Mouse (Mus musculus) c-Kit-positive CD71-positive TER-119-positive erythroid progenitor cells, embryonic 14.5 days (primary cell): ENCODE measurements around the gene Vps45.

Source experiments
- DNase-seq: peaks from one replicate; pipeline ENCODE4 v3.0.0-alpha.2; 2013; ENCODE audit warnings: low spot score

The Vps45 gene

GRCm38 (mm10) chr3:96038156-96038555 lies 20.1 kb downstream of the Vps45 start:
- no peak for DNase-seq

GRCm38 (mm10) chr3:96036796-96037195 lies 21.5 kb downstream of the Vps45 start:
- no peak for DNase-seq

- DNase-seq = no peak
Measured at GRCm38 (mm10) chr3:96033046-96033445, 25.2 kb downstream of the Vps45 start.

- no peak for DNase-seq
Measured at GRCm38 (mm10) chr3:96032652-96033017, 25.6 kb downstream of the Vps45 start.

- DNase-seq = no peak
Measured at GRCm38 (mm10) chr3:96031991-96032651, 26.1 kb downstream of the Vps45 start.

GRCm38 (mm10) chr3:96029766-96030165 lies 28.5 kb downstream of the Vps45 start:
- no peak for DNase-seq

- DNase-seq = no peak
Measured at GRCm38 (mm10) chr3:96029336-96029735, 28.9 kb downstream of the Vps45 start.

- DNase-seq = no peak
Measured at GRCm38 (mm10) chr3:96027875-96028274, 30.4 kb downstream of the Vps45 start.

- DNase-seq = no peak
Measured at GRCm38 (mm10) chr3:96027145-96027544, 31.1 kb downstream of the Vps45 start.

GRCm38 (mm10) chr3:96021421-96022128 lies 36.7 kb downstream of the Vps45 start:
- DNase-seq = no peak

- no peak for DNase-seq
Measured at GRCm38 (mm10) chr3:96020735-96021134, 37.5 kb downstream of the Vps45 start.

GRCm38 (mm10) chr3:96017461-96017860 lies 40.8 kb downstream of the Vps45 start:
- DNase-seq = no peak

- DNase-seq = no peak
Measured at GRCm38 (mm10) chr3:96016257-96016889, 41.9 kb downstream of the Vps45 start.

GRCm38 (mm10) chr3:96015681-96016080 lies 42.6 kb downstream of the Vps45 start:
- DNase-seq = no peak

- no peak for DNase-seq
Measured at GRCm38 (mm10) chr3:96012805-96013204, 45.5 kb downstream of the Vps45 start.

- no peak for DNase-seq
Measured at GRCm38 (mm10) chr3:96008463-96008862, 49.8 kb downstream of the Vps45 start.

GRCm38 (mm10) chr3:96001560-96001959 lies 56.7 kb downstream of the Vps45 start:
- DNase-seq = no peak

GRCm38 (mm10) chr3:96000921-96001501 lies 57.3 kb downstream of the Vps45 start:
- no peak for DNase-seq

- DNase-seq = no peak
Measured at GRCm38 (mm10) chr3:96000080-96000632, 58.1 kb downstream of the Vps45 start.

- DNase-seq = peak; percentile 67
Measured at GRCm38 (mm10) chr3:95999308-96000079, 58.8 kb downstream of the Vps45 start.

GRCm38 (mm10) chr3:95997203-95997721 lies 61.0 kb downstream of the Vps45 start:
- DNase-seq = no peak
